Mouse (Mus musculus): ENCODE measurements at regions not wholly inside any gene's neighbourhood (a gene's known extent, or its start where the extent isn't known, plus 50 kb on each side); places are given as distances from the start of the nearest gene placed in this dataset.

DNA sequence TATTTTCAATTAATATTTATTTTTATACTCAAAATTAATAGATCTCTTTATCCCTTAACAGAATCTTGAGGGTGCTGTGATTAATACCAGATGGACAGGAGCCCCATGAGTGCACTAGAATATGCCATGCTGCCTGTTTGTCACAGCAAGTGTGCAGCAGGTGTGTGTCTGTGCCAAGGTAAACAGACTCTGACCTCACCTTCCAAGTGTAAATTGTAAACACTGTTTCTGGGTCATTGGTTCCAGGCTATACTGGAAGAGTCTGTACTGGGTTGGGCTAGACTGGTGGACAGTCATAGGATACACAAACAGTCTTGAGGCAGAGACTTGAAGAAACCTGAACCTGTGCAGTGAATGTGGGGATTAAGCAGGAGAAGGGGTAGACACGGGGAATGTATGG, 422.2 kb downstream of the Gm21833 start:
- no peaks in the 10 kb centered on the region for H3K4me1 ChIP-seq (ENCODE audit: control insufficient read depth, insufficient read depth, low read length)
- DNase-seq (ENCODE audit: low spot score), result no peak
- no peaks in the 10 kb centered on the region for H3K27me3 ChIP-seq (replicated peaks; ENCODE audit: control insufficient read depth, insufficient read depth, low read length)
- no peak overlapping the region for H3K27ac ChIP-seq (ENCODE audit: low read depth, low read length)
- no peaks in the 10 kb centered on the region for H3K36me3 ChIP-seq (ENCODE audit: control insufficient read depth, insufficient read depth, low read length)
- H3K9ac ChIP-seq (ENCODE audit: low read length), result no peak overlapping the region
- ATAC-seq, result no peak
- no peaks in the 10 kb centered on the region for H3K9me3 ChIP-seq (replicated peaks; ENCODE audit: control insufficient read depth, low read length)
- no peak overlapping the region for H3K4me2 ChIP-seq (ENCODE audit: low read length)
- WGBS, result 68% methylated on average over 1 of the region's 1 CpGs
- no peak overlapping the region for H3K4me3 ChIP-seq (ENCODE audit: low read depth, low read length)

GRCm38 (mm10) chr16:83254183-83254582, 426.0 kb downstream of the Gm21833 start:
- WGBS, result 89% methylated on average over 1 of the region's 1 CpGs
- no peak overlapping the region for H3K9ac ChIP-seq (ENCODE audit: low read length)
- H3K4me1 ChIP-seq (ENCODE audit: control insufficient read depth, insufficient read depth, low read length), result no peaks in the 10 kb centered on the region
- no peak overlapping the region for H3K4me3 ChIP-seq (ENCODE audit: low read depth, low read length)
- H3K36me3 ChIP-seq (ENCODE audit: control insufficient read depth, insufficient read depth, low read length), result no peaks in the 10 kb centered on the region
- no peak overlapping the region for H3K4me2 ChIP-seq (ENCODE audit: low read length)
- ATAC-seq (no peak), DNase-seq (ENCODE audit: low spot score) (peak; percentile 29)
- no peak overlapping the region for H3K27ac ChIP-seq (ENCODE audit: low read depth, low read length)
- no peaks in the 10 kb centered on the region for H3K27me3 ChIP-seq (replicated peaks; ENCODE audit: control insufficient read depth, insufficient read depth, low read length)
- H3K9me3 ChIP-seq (replicated peaks; ENCODE audit: control insufficient read depth, low read length), result no peaks in the 10 kb centered on the region

- H3K4me1 ChIP-seq (ENCODE audit: control insufficient read depth, insufficient read depth, low read length), result no peaks in the 10 kb centered on the region
- WGBS, result 92% methylated on average over 1 of the region's 1 CpGs
- H3K9me3 ChIP-seq (replicated peaks; ENCODE audit: control insufficient read depth, low read length), result no peaks in the 10 kb centered on the region
- DNase-seq (ENCODE audit: low spot score) (no peak), ATAC-seq (no peak)
- no peak overlapping the region for H3K27ac ChIP-seq (ENCODE audit: low read depth, low read length)
- no peaks in the 10 kb centered on the region for H3K27me3 ChIP-seq (replicated peaks; ENCODE audit: control insufficient read depth, insufficient read depth, low read length)
- no peak overlapping the region for H3K9ac ChIP-seq (ENCODE audit: low read length)
- H3K4me2 ChIP-seq (ENCODE audit: low read length), result no peak overlapping the region
- no peak overlapping the region for H3K4me3 ChIP-seq (ENCODE audit: low read depth, low read length)
- H3K36me3 ChIP-seq (ENCODE audit: control insufficient read depth, insufficient read depth, low read length), result no peaks in the 10 kb centered on the region
Measured at GRCm38 (mm10) chr16:83271869-83272268, 443.7 kb downstream of the Gm21833 start.

- no peaks in the 10 kb centered on the region for H3K27me3 ChIP-seq (replicated peaks; ENCODE audit: control insufficient read depth, insufficient read depth, low read length)
- no peaks in the 10 kb centered on the region for H3K36me3 ChIP-seq (ENCODE audit: control insufficient read depth, insufficient read depth, low read length)
- ATAC-seq (no peak), DNase-seq (ENCODE audit: low spot score) (no peak)
- no peak overlapping the region for H3K9ac ChIP-seq (ENCODE audit: low read length)
- no peak overlapping the region for H3K27ac ChIP-seq (ENCODE audit: low read depth, low read length)
- no peaks in the 10 kb centered on the region for H3K4me1 ChIP-seq (ENCODE audit: control insufficient read depth, insufficient read depth, low read length)
- no peak overlapping the region for H3K4me3 ChIP-seq (ENCODE audit: low read depth, low read length)
- no peak overlapping the region for H3K4me2 ChIP-seq (ENCODE audit: low read length)
- WGBS, result 91% methylated on average over 5 of the region's 5 CpGs
- H3K9me3 ChIP-seq (replicated peaks; ENCODE audit: control insufficient read depth, low read length), result no peaks in the 10 kb centered on the region
Measured at GRCm38 (mm10) chr16:83316314-83316713, 488.1 kb downstream of the Gm21833 start.

GRCm38 (mm10) chr16:83326826-83327225, 498.6 kb downstream of the Gm21833 start:
- no peak overlapping the region for H3K4me2 ChIP-seq (ENCODE audit: low read length)
- WGBS, result 75% methylated on average over 2 of the region's 2 CpGs
- no peak for DNase-seq (ENCODE audit: low spot score)
- H3K27ac ChIP-seq (ENCODE audit: low read depth, low read length), result no peak overlapping the region
- H3K27me3 ChIP-seq (replicated peaks; ENCODE audit: control insufficient read depth, insufficient read depth, low read length), result no peaks in the 10 kb centered on the region
- H3K9ac ChIP-seq (ENCODE audit: low read length), result no peak overlapping the region
- H3K9me3 ChIP-seq (replicated peaks; ENCODE audit: control insufficient read depth, low read length), result no peaks in the 10 kb centered on the region
- H3K4me1 ChIP-seq (ENCODE audit: control insufficient read depth, insufficient read depth, low read length), result no peaks in the 10 kb centered on the region
- ATAC-seq, result no peak
- no peak overlapping the region for H3K4me3 ChIP-seq (ENCODE audit: low read depth, low read length)
- H3K36me3 ChIP-seq (ENCODE audit: control insufficient read depth, insufficient read depth, low read length), result no peaks in the 10 kb centered on the region

- no peaks in the 10 kb centered on the region for H3K27me3 ChIP-seq (replicated peaks; ENCODE audit: control insufficient read depth, insufficient read depth, low read length)
- no peaks in the 10 kb centered on the region for H3K4me1 ChIP-seq (ENCODE audit: control insufficient read depth, insufficient read depth, low read length)
- ATAC-seq (no peak), DNase-seq (ENCODE audit: low spot score) (no peak)
- no peak overlapping the region for H3K4me3 ChIP-seq (ENCODE audit: low read depth, low read length)
- no peaks in the 10 kb centered on the region for H3K36me3 ChIP-seq (ENCODE audit: control insufficient read depth, insufficient read depth, low read length)
- H3K4me2 ChIP-seq (ENCODE audit: low read length), result no peak overlapping the region
- no peak overlapping the region for H3K9ac ChIP-seq (ENCODE audit: low read length)
- no peaks in the 10 kb centered on the region for H3K9me3 ChIP-seq (replicated peaks; ENCODE audit: control insufficient read depth, low read length)
- no peak overlapping the region for H3K27ac ChIP-seq (ENCODE audit: low read depth, low read length)
Measured at GRCm38 (mm10) chr16:83351069-83351468, 522.9 kb downstream of the Gm21833 start.

GRCm38 (mm10) chr16:83394581-83394980, 566.4 kb downstream of the Gm21833 start:
- H3K27me3 ChIP-seq (replicated peaks; ENCODE audit: control insufficient read depth, insufficient read depth, low read length), result no peaks in the 10 kb centered on the region
- peak; percentile 44 for DNase-seq (ENCODE audit: low spot score)
- H3K9me3 ChIP-seq (replicated peaks; ENCODE audit: control insufficient read depth, low read length), result no peaks in the 10 kb centered on the region
- no peak overlapping the region for H3K4me3 ChIP-seq (ENCODE audit: low read depth, low read length)
- no peak overlapping the region for H3K9ac ChIP-seq (ENCODE audit: low read length)
- peak; percentile 50; the same call in 1 of the 2 replicates for ATAC-seq
- 54% methylated on average over 2 of the region's 2 CpGs for WGBS
- no peak overlapping the region for H3K27ac ChIP-seq (ENCODE audit: low read depth, low read length)
- no peaks in the 10 kb centered on the region for H3K36me3 ChIP-seq (ENCODE audit: control insufficient read depth, insufficient read depth, low read length)
- no peaks in the 10 kb centered on the region for H3K4me1 ChIP-seq (ENCODE audit: control insufficient read depth, insufficient read depth, low read length)
- no peak overlapping the region for H3K4me2 ChIP-seq (ENCODE audit: low read length)

DNA sequence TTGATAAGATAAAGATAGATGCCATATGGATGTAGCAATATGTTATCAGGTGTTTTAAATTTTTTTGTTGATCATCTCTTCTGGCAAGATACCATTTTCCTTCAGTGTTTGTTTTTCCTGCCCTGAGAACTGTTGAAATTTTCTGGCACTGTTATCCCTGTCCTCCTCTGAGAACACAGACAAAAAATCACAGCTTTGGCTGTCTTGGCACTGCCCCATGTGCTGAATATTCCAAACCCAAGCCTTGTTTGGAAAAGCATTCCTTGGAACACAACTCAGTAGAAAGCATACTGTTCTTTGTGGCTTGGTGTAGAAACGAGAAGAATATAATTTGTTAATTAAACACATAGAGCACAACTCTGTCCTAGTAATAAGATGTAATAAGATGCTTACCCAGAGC, 592.5 kb downstream of the Gm21833 start:
- H3K27me3 ChIP-seq (replicated peaks; ENCODE audit: control insufficient read depth, insufficient read depth, low read length), result no peaks in the 10 kb centered on the region
- WGBS, result 40% methylated on average over 1 of the region's 1 CpGs
- DNase-seq (ENCODE audit: low spot score), result peak; percentile 82

GRCm38 (mm10) chr16:83423096-83423495, 594.9 kb downstream of the Gm21833 start:
- Histone ChIP-seq H3K4me3 (ENCODE audit: low read depth, low read length) (no peak overlapping the region), H3K36me3 (ENCODE audit: control insufficient read depth, insufficient read depth, low read length) (no peaks in the 10 kb centered on the region), H3K9ac (ENCODE audit: low read length) (no peak overlapping the region), H3K27me3 (replicated peaks; ENCODE audit: control insufficient read depth, insufficient read depth, low read length) (no peaks in the 10 kb centered on the region), H3K27ac (ENCODE audit: low read depth, low read length) (no peak overlapping the region), H3K4me1 (ENCODE audit: control insufficient read depth, insufficient read depth, low read length) (no peaks in the 10 kb centered on the region), H3K9me3 (replicated peaks; ENCODE audit: control insufficient read depth, low read length) (no peaks in the 10 kb centered on the region), H3K4me2 (ENCODE audit: low read length) (no peak overlapping the region)
- DNase-seq (ENCODE audit: low spot score) (peak; percentile 23), ATAC-seq (no peak)
- WGBS, result 80% methylated on average over 5 of the region's 5 CpGs

More for the DNA sequence above, 592.5 kb downstream of the Gm21833 start:
- no peaks in the 10 kb centered on the region for H3K9me3 ChIP-seq (replicated peaks; ENCODE audit: control insufficient read depth, low read length)
- H3K4me1 ChIP-seq (ENCODE audit: control insufficient read depth, insufficient read depth, low read length), result no peaks in the 10 kb centered on the region
- H3K4me3 ChIP-seq (ENCODE audit: low read depth, low read length), result no peak overlapping the region
- H3K4me2 ChIP-seq (ENCODE audit: low read length), result no peak overlapping the region
- peak; percentile 75; the same call in 1 of the 2 replicates for ATAC-seq
- no peaks in the 10 kb centered on the region for H3K36me3 ChIP-seq (ENCODE audit: control insufficient read depth, insufficient read depth, low read length)
- no peak overlapping the region for H3K9ac ChIP-seq (ENCODE audit: low read length)
- no peak overlapping the region for H3K27ac ChIP-seq (ENCODE audit: low read depth, low read length)

All from forebrain, embryonic 14.5 days (tissue).